In genomic region chr9:57910254-57911160, GRCm38 (mm10) we compare ENCODE assay signal across 8 mouse cellular contexts. TPM values are rescaled to one million over a fixed set of nuclear protein-coding genes. Genes with fewer than 3 reads are reported as not detected.
DNase-seq lines count a peak whose midpoint lies in the region; ATAC-seq lines count a peak whose summit lies in the region.

Ubl7 (plus strand) TSS chr9:57910979.

- peaks cover 26% of the 10 kb centered on the region for H3K36me3 ChIP-seq in heart, embryonic 13.5 days
- H3K36me3 ChIP-seq in liver, embryonic 12.5 days, result peaks cover 12% of the 10 kb centered on the region
- no peaks in the 10 kb centered on the region for H3K36me3 ChIP-seq in stomach, embryonic 15.5 days

- ATAC-seq in heart, embryonic 13.5 days (ENCODE audit: extremely low read depth, insufficient number of reproducible peaks, low FRiP score, low TSS enrichment), result peak; percentile 85
- peak; percentile 98 for ATAC-seq in liver, embryonic 12.5 days
- ATAC-seq in stomach, embryonic 15.5 days (ENCODE audit: insufficient read depth, low FRiP score, low read depth), result peak; percentile 98

- H3K27me3 ChIP-seq in heart, embryonic 13.5 days (replicated peaks), result no peaks in the 10 kb centered on the region
- H3K27me3 ChIP-seq in liver, embryonic 12.5 days (replicated peaks), result no peaks in the 10 kb centered on the region
- H3K27me3 ChIP-seq in stomach, embryonic 15.5 days (replicated peaks), result no peaks in the 10 kb centered on the region

- H3K9ac ChIP-seq in heart, embryonic 13.5 days, result peak within 1 kb of the TSS; percentile 85
- peak within 1 kb of the TSS; percentile 72 for H3K9ac ChIP-seq in liver, embryonic 12.5 days
- peak within 1 kb of the TSS; percentile 59 for H3K9ac ChIP-seq in stomach, embryonic 15.5 days

- peaks cover 6% of the 10 kb centered on the region; the same call in 1 of the 2 replicates for H3K4me1 ChIP-seq in brown adipose tissue, adult 24 weeks (ENCODE audit: control insufficient read depth, insufficient read depth, insufficient read length, low read length)
- H3K4me1 ChIP-seq in heart, embryonic 13.5 days, result peaks cover 14% of the 10 kb centered on the region
- peaks cover 26% of the 10 kb centered on the region for H3K4me1 ChIP-seq in liver, embryonic 12.5 days
- peaks cover 5% of the 10 kb centered on the region; the same call in 1 of the 2 replicates for H3K4me1 ChIP-seq in stomach, embryonic 15.5 days

- peak within 1 kb of the TSS; percentile 84 for H3K4me2 ChIP-seq in heart, embryonic 13.5 days
- H3K4me2 ChIP-seq in liver, embryonic 12.5 days, result peak within 1 kb of the TSS; percentile 81
- H3K4me2 ChIP-seq in stomach, embryonic 15.5 days, result peak within 1 kb of the TSS; percentile 81

- no peaks in the 10 kb centered on the region for H3K9me3 ChIP-seq in heart, embryonic 13.5 days
- H3K9me3 ChIP-seq in liver, embryonic 12.5 days (replicated peaks), result no peaks in the 10 kb centered on the region
- H3K9me3 ChIP-seq in stomach, embryonic 15.5 days, result no peaks in the 10 kb centered on the region

- WGBS in heart, embryonic 13.5 days, result 1% methylated on average over 47 of the region's 47 CpGs
- 1% methylated on average over 47 of the region's 47 CpGs for WGBS in liver, embryonic 12.5 days (ENCODE audit: insufficient replicate concordance)
- 2% methylated on average over 47 of the region's 47 CpGs for whole genome bisulfite sequencing in stomach, embryonic 15.5 days

- peak; percentile 93 for DNase-seq in CD4-positive, CD25-positive, alpha-beta regulatory T cell, adult 2 months (ENCODE audit: low read depth, low spot score)
- DNase-seq in fat pad, adult 2 months (ENCODE audit: extremely low read depth, low read depth, low spot score), result peak; percentile 36
- peak; percentile 95 for DNase-seq in kidney, postnatal 10 days
- peak; percentile 88 to 90 for DNase-seq in natural killer cell, adult 2 months (ENCODE audit: low spot score in 2 of 2)

- peak within 1 kb of the TSS; percentile 90 for H3K27ac ChIP-seq in brown adipose tissue, adult 24 weeks (replicated peaks; ENCODE audit: low read depth, low read length)
- peak within 1 kb of the TSS; percentile 81 for H3K27ac ChIP-seq in heart, embryonic 13.5 days (replicated peaks)
- peak within 1 kb of the TSS; percentile 66 for H3K27ac ChIP-seq in liver, embryonic 12.5 days
- H3K27ac ChIP-seq in stomach, embryonic 15.5 days, result peak within 1 kb of the TSS; percentile 79

- H3K4me3 ChIP-seq in brown adipose tissue, adult 24 weeks (ENCODE audit: insufficient read depth, low read depth, low read length), result peak within 1 kb of the TSS; percentile 100
- H3K4me3 ChIP-seq in heart, embryonic 13.5 days, result peak within 1 kb of the TSS; percentile 73
- H3K4me3 ChIP-seq in liver, embryonic 12.5 days, result peak within 1 kb of the TSS; percentile 74
- peak within 1 kb of the TSS; percentile 67 for H3K4me3 ChIP-seq in stomach, embryonic 15.5 days (replicated peaks)

RNA-seq across cellular contexts. Expression of gene Ubl7, which starts in this region (rescaled TPM):
- 67.3 and 71.9 TPM in 2 replicates for polyA plus RNA-seq in brown adipose tissue, adult 24 weeks (2012; ENCODE audit: insufficient read depth, insufficient read length, missing spikeins)
- polyA plus RNA-seq in heart, embryonic 13.5 days (2015; fragmentation: Nextera tagmentation; extraction: Ambion mirVana), result 104 and 106 TPM in 2 replicates
- polyA plus RNA-seq in liver, embryonic 12.5 days (2016; fragmentation: Nextera tagmentation; extraction: Ambion mirVana), result 69.3 and 69.8 TPM in 2 replicates
- 85.4 and 92.0 TPM in 2 replicates for polyA plus RNA-seq in stomach, embryonic 15.5 days (2015; fragmentation: Nextera tagmentation; extraction: Ambion mirVana)

Comparison
In these comparisons a context has a peak if more than half of its experiments do, and no peak if none do; other contexts are left out.
1. Peak in every context shown above with its lines: DNase-seq, ATAC-seq, H3K4me3 ChIP-seq and H3K27ac ChIP-seq.
2. DNase-seq: peak in every context shown above with its lines; median percentile 95 in kidney, postnatal 10 days; 93 in CD4-positive, CD25-positive, alpha-beta regulatory T cell, adult 2 months; 89 in natural killer cell, adult 2 months; 36 in fat pad, adult 2 months.